Mouse (Mus musculus) limb, embryonic 14.5 days (tissue): ENCODE data around the gene Zfp383. TPM values are rescaled to one million over a fixed set of nuclear protein-coding genes. Genes with fewer than 3 reads are reported as not detected.
"Not testable (repeated sequence)": the region's sequence is repeated elsewhere in the genome, so short reads cannot be mapped to it uniquely, and the experiment has no call there.

Experiments used
- ATAC-seq: fragments of 200-750 bp; cut with Nextera tagmentation; 2 replicates; pipeline ENCODE4 v1.8.0; 2017; ENCODE audit warnings: low read depth, moderate number of reproducible peaks, moderate TSS enrichment; ENCODE audit not compliant: low FRiP score
- DNase-seq: peaks from one replicate; pipeline ENCODE4 v3.0.0-alpha.2; 2015; ENCODE audit warnings: low spot score
- H3K27ac ChIP-seq: fragments of 300-500 bp; sonication (generic); replicated peaks from 2 replicates; pipeline ENCODE4 v1.5.1; 2014; ENCODE audit warnings: low read depth, mild to moderate bottlenecking, low read length, moderate library complexity, mixed read lengths
- H3K27me3 ChIP-seq: fragments of 300-500 bp; sonication (generic); 2 replicates; pipeline ENCODE4 v1.6.1; 2014; ENCODE audit warnings: low read length, mixed read lengths; ENCODE audit not compliant: control insufficient read depth, insufficient read depth
- H3K36me3 ChIP-seq: fragments of 300-500 bp; sonication (generic); 2 replicates; pipeline ENCODE4 v1.6.1; 2014; ENCODE audit warnings: mild to moderate bottlenecking, low read length, moderate library complexity, mixed read lengths; ENCODE audit not compliant: control insufficient read depth, insufficient read depth
- H3K4me1 ChIP-seq: fragments of 300-500 bp; sonication (generic); 2 replicates; pipeline ENCODE4 v1.6.1; 2014; ENCODE audit warnings: antibody characterized with exemption, low read length, mixed read lengths; ENCODE audit not compliant: control insufficient read depth, insufficient read depth
- H3K4me2 ChIP-seq: fragments of 300-500 bp; sonication (generic); replicated peaks from 2 replicates; pipeline ENCODE4 v1.6.1; 2014; ENCODE audit warnings: low read depth, mild to moderate bottlenecking, low read length, moderate library complexity; ENCODE audit not compliant: severe bottlenecking
- H3K4me3 ChIP-seq: fragments of 300-500 bp; sonication (generic); replicated peaks from 2 replicates; pipeline ENCODE4 v1.5.1; 2014; ENCODE audit warnings: low read length
- H3K9ac ChIP-seq: fragments of 300-500 bp; sonication (generic); 2 replicates; pipeline ENCODE4 v1.6.1; 2014; ENCODE audit warnings: mild to moderate bottlenecking, low read depth, low read length, moderate library complexity; ENCODE audit not compliant: severe bottlenecking
- H3K9me3 ChIP-seq: fragments of 300-500 bp; sonication (generic); 2 replicates; pipeline ENCODE4 v1.6.1; 2016; ENCODE audit warnings: low read length; ENCODE audit not compliant: control insufficient read depth
- POLR2A ChIP-seq: fragments of 200-500 bp; IDR thresholded peaks from 2 replicates; pipeline ENCODE4 v1.8.0; 2012; ENCODE audit warnings: inconsistent platforms, mild to moderate bottlenecking, moderate library complexity, borderline replicate concordance; ENCODE audit not compliant: insufficient read depth, insufficient read length; ENCODE audit errors: extremely low read depth
- WGBS: fragments of 180-500 bp; shearing (Covaris S2); extraction: QIAGEN DNeasy Blood & Tissue Kit; methylation state at CpG from one replicate; pipeline ENCODE4 v1.1.7; 2014; 5-methylcytosine and 5-hydroxymethylcytosine counted together
- polyA plus RNA-seq, 2 experiments: library from polyadenylated mRNA; depleted of rRNA in 1 of 2; stranded (reverse) in 1 of 2; unstranded in 1 of 2; fragments of >200 nt; fragmentation: Nextera tagmentation in 1 of 2; extraction: Ambion mirVana in 1 of 2; gene quantifications; 2 replicates each; pipeline versions ENCODE4 v1.2.1 to v1.2.3; 2012 to 2014

The Zfp383 gene
- polyA plus RNA-seq (2012; rRNA removed) (13.8 and 13.9 TPM in 2 replicates), polyA plus RNA-seq (2014; fragmentation: Nextera tagmentation; extraction: Ambion mirVana) (9.5 and 10.5 TPM in 2 replicates)

GRCm38 (mm10) chr7:29908130-29908950, at the start of gene Zfp383:
Gene Zfp383, plus strand, starts transcription at chr7:29908223.
- peak; percentile 93 for DNase-seq

GRCm38 (mm10) chr7:29859532-29860517, 48.2 kb upstream of the Zfp383 start, which contains the start of gene Zfp420:
Gene Zfp420, plus strand, starts transcription at chr7:29859979.
- Histone ChIP-seq H3K4me3 (peak within 1 kb of the TSS; percentile 53), H3K9me3 (no peaks in the 10 kb centered on the region), H3K4me1 (peaks cover 6% of the 10 kb centered on the region), H3K27ac (no peak within 1 kb of the TSS), H3K27me3 (no peaks in the 10 kb centered on the region), H3K4me2 (peak within 1 kb of the TSS; percentile 80), H3K9ac (peak within 1 kb of the TSS; percentile 68), H3K36me3 (peaks cover 4% of the 10 kb centered on the region; the same call in 1 of the 2 replicates)
- WGBS: 6% methylated on average over 29 of the region's 32 CpGs
- TF ChIP-seq POLR2A: peak; percentile 75; the same call in 1 of the 2 replicates
- peak; percentile 95 for DNase-seq
- peak; percentile 98 for ATAC-seq

More at GRCm38 (mm10) chr7:29908130-29908950, at the start of gene Zfp383:
- H3K27ac ChIP-seq: peak within 1 kb of the TSS; percentile 88
- peaks cover 14% of the 10 kb centered on the region for H3K4me1 ChIP-seq
- H3K4me2 ChIP-seq: peak within 1 kb of the TSS; percentile 62
- peak; percentile 70; the same call in 1 of the 2 replicates for TF ChIP-seq POLR2A
- peak within 1 kb of the TSS; percentile 76 for H3K4me3 ChIP-seq
- peak within 1 kb of the TSS; percentile 77 for H3K9ac ChIP-seq
- H3K36me3 ChIP-seq: peaks cover 28% of the 10 kb centered on the region
- H3K27me3 ChIP-seq: no peaks in the 10 kb centered on the region
- ATAC-seq: peak; percentile 88
- WGBS: under 1% methylated on average over 33 of the region's 33 CpGs
- H3K9me3 ChIP-seq: no peaks in the 10 kb centered on the region

- Histone ChIP-seq H3K4me2 (no peak overlapping the region), H3K9me3 (no peaks in the 10 kb centered on the region), H3K4me1 (peaks cover 6% of the 10 kb centered on the region), H3K4me3 (no peak overlapping the region), H3K27me3 (no peaks in the 10 kb centered on the region), H3K27ac (no peak overlapping the region), H3K9ac (no peak overlapping the region), H3K36me3 (peaks cover 7% of the 10 kb centered on the region; the same call in 1 of the 2 replicates)
- ATAC-seq (no peak), DNase-seq (no peak)
- no peak for TF ChIP-seq POLR2A
- WGBS: 86% methylated on average over 7 of the region's 7 CpGs
Observed at GRCm38 (mm10) chr7:29861660-29862059, 46.4 kb upstream of the Zfp383 start.

- H3K4me3 ChIP-seq: no peak overlapping the region
- H3K27me3 ChIP-seq: no peaks in the 10 kb centered on the region
- TF ChIP-seq POLR2A: no peak
- no peaks in the 10 kb centered on the region for H3K4me1 ChIP-seq
- 96% methylated on average over 10 of the region's 10 CpGs for WGBS
- no peak overlapping the region for H3K9ac ChIP-seq
- H3K36me3 ChIP-seq: peaks cover 22% of the 10 kb centered on the region
- no peak overlapping the region for H3K27ac ChIP-seq
- ATAC-seq: no peak
- H3K9me3 ChIP-seq: peaks cover 28% of the 10 kb centered on the region
- no peak overlapping the region for H3K4me2 ChIP-seq
- DNase-seq: no peak
Observed at GRCm38 (mm10) chr7:29874256-29874655, 33.8 kb upstream of the Zfp383 start.

GRCm38 (mm10) chr7:29877561-29877960, 30.5 kb upstream of the Zfp383 start:
- H3K36me3 ChIP-seq: peaks cover 21% of the 10 kb centered on the region
- not testable (repeated sequence) for H3K9ac ChIP-seq, H3K27me3 ChIP-seq, H3K27ac ChIP-seq, H3K4me2 ChIP-seq, H3K4me3 ChIP-seq, DNase-seq, ATAC-seq, H3K4me1 ChIP-seq
- WGBS: 89% methylated on average over 9 of the region's 9 CpGs
- H3K9me3 ChIP-seq: peaks cover 28% of the 10 kb centered on the region
